ENCODE assay signal across 12 mouse cellular contexts in the genomic region with DNA sequence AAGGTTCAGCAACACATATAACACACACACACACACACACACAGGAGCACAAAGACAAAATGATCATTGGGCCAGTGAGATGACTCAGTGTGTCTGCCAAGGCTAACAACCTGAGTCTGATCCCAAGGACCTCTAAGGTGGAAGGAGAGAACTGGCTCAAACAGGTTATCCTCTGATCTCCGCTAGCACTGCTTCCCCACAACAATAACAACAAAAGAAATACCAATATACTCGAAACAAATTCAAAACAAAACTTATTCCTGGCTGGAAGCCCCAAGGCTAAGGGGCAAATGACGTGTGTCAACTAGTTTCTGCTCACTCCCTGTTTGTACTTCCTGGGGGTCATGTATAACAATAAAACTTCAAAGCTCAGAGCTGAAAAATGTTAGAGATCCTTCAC.
"Had no signal": no experiment of that assay in that cellular context is flagged by ENCODE, and none has a peak within 500 bp of the region (broad histone marks: within the 10 kb centered on the region; RNA-seq: fewer than 3 reads in every experiment).

No protein-coding gene starts in this region.

- DNase-seq: left cerebral cortex, postnatal 4 days; liver; liver, embryonic 13.5 days; liver, postnatal 0 days; lung, adult 18-20 months; lung, adult 2 months; lung, embryonic 14.5 days; lung, postnatal 10 days; lung, postnatal 14 days; lung, postnatal 36 days; lung, postnatal 4 days; midbrain, embryonic 14.5 days had no signal
